Mouse (Mus musculus): ENCODE measurements around the gene Rasgrp3.

DNA sequence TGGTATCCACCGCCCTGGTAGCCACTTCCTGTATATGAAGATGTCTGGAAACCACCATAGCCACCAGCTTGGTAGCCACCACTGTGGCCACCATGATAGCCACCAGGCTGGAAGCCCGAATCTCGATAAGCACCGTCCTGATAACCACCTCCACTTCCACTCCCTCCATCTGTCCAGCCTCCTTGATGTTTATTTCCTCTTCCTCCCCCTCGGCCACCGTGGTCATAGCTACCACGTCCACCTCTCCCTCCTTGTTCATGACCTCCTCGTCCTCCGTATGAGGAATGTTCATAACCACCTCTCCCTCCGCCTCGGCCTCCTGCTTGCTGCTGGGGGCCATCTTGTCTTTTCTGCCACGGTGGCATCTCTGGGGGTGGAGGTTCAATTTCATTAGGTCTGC, 102.7 kb downstream of the Rasgrp3 start:
- no peak for TF ChIP-seq POLR2A (IDR thresholded peaks at IDR 0.05; ENCODE audit: insufficient read depth, low read length)
- TF ChIP-seq CTCF (IDR thresholded peaks at IDR 0.05; ENCODE audit: low read depth, low read length): no peak
